In the genomic region with DNA sequence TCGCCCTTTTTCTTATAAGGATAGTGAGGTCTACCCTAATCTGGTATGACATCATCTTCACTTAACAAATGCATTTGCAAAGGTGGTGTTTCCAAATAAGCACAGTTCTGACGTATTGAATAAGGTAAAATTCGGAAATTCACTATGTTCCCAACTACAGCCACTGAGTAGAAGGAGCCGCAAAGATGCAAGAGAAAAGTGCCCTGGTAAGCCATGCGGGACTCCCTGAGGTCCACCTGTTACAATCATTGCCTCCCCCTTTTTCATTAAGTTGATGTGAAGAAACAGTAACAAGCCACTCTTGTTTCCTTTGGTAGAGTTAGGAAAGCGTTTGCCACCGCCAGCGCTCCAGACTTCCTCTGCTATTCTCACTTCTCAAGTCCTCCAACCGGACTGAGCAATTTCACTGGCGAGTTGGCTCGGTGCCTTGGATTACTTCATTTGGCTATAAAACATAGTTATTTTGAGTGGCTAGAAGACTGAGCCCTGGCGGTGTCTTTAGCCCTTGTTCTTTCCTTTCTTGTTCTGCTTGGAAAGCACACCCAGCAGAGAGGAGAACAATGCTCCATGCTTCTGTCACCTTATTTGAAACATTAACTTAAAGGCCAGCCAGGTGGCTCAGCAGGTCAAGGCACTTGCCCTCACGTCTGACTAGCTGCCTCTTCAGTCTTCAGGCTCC, we compare ENCODE assay signal across 9 mouse cellular contexts. TPM values are rescaled to one million over a fixed set of nuclear protein-coding genes. Genes with fewer than 3 reads are reported as not detected.
A peak's percentile ranks its signal among the peaks of the same experiment; 100 is the strongest.
DNase-seq lines count a peak whose midpoint lies in the region; ATAC-seq lines count a peak whose summit lies in the region.
"Had no signal": no experiment of that assay in that cellular context is flagged by ENCODE, and none has a peak within 500 bp of the region (broad histone marks: within the 10 kb centered on the region; RNA-seq: fewer than 3 reads in every experiment).

No protein-coding gene starts in this region.

- H3K4me1 ChIP-seq in hindbrain, embryonic 14.5 days (replicated peaks; ENCODE audit: control insufficient read depth, insufficient read depth, low read length): no peaks in the 10 kb centered on the region
- 0 out of 2 replicates have a peak, but pooled peaks cover 5% of the 10 kb centered on the region for H3K4me1 ChIP-seq in hindbrain, embryonic 10.5 days (replicated peaks)
- H3K4me1 ChIP-seq in kidney, embryonic 16.5 days (ENCODE audit: insufficient read depth, low read length): peaks cover 23% of the 10 kb centered on the region
- no peaks in the 10 kb centered on the region; the same call in 1 of the 2 replicates for H3K4me1 ChIP-seq in hindbrain, embryonic 12.5 days
- H3K4me1 ChIP-seq in liver, embryonic 12.5 days: peaks cover 43% of the 10 kb centered on the region
- H3K4me1 ChIP-seq: neural tube, embryonic 13.5 days had no signal

- intact Hi-C loops in gastrocnemius, postnatal 36 days (cut with DNase I): no loop called here

- no peaks in the 10 kb centered on the region for H3K27me3 ChIP-seq in hindbrain, embryonic 14.5 days (ENCODE audit: control insufficient read depth, insufficient read depth, low read length)
- no peaks in the 10 kb centered on the region for H3K27me3 ChIP-seq in hindbrain, embryonic 10.5 days (ENCODE audit: insufficient read depth, poor library complexity, severe bottlenecking)
- H3K27me3 ChIP-seq in kidney, embryonic 16.5 days (ENCODE audit: insufficient read depth, low read length): no peaks in the 10 kb centered on the region
- H3K27me3 ChIP-seq in hindbrain, embryonic 12.5 days: no peaks in the 10 kb centered on the region
- H3K27me3 ChIP-seq in liver, embryonic 12.5 days (replicated peaks): no peaks in the 10 kb centered on the region
- H3K27me3 ChIP-seq: neural tube, embryonic 13.5 days had no signal

- H3K9me3 ChIP-seq in hindbrain, embryonic 14.5 days (ENCODE audit: control insufficient read depth, low read length): no peaks in the 10 kb centered on the region
- H3K9me3 ChIP-seq in hindbrain, embryonic 10.5 days: no peaks in the 10 kb centered on the region
- H3K9me3 ChIP-seq in kidney, embryonic 16.5 days (ENCODE audit: low read length): no peaks in the 10 kb centered on the region
- no peaks in the 10 kb centered on the region for H3K9me3 ChIP-seq in hindbrain, embryonic 12.5 days (replicated peaks)
- no peaks in the 10 kb centered on the region for H3K9me3 ChIP-seq in liver, embryonic 12.5 days (replicated peaks)
- H3K9me3 ChIP-seq: neural tube, embryonic 13.5 days had no signal

- H3K4me3 ChIP-seq in hindbrain, embryonic 14.5 days (replicated peaks; ENCODE audit: low read length): no peak overlapping the region
- H3K4me3 ChIP-seq in hindbrain, embryonic 10.5 days: no peak overlapping the region
- H3K4me3 ChIP-seq in kidney, embryonic 16.5 days (ENCODE audit: low read length): no peak overlapping the region
- no peak overlapping the region for H3K4me3 ChIP-seq in hindbrain, embryonic 12.5 days
- H3K4me3 ChIP-seq in liver, embryonic 12.5 days: no peak overlapping the region
- H3K4me3 ChIP-seq: neural tube, embryonic 13.5 days had no signal

- no peak for ATAC-seq in hindbrain, embryonic 14.5 days (ENCODE audit: low FRiP score)
- peak; percentile 69 for ATAC-seq in kidney, embryonic 16.5 days (ENCODE audit: low FRiP score, low TSS enrichment)
- no peak for ATAC-seq in hindbrain, embryonic 12.5 days (ENCODE audit: low FRiP score)
- no peak for ATAC-seq in liver, embryonic 12.5 days

- DNase-seq in hindbrain, embryonic 14.5 days (ENCODE audit: low spot score): peak; percentile 48
- DNase-seq in hindbrain, embryonic 10.5 days (ENCODE audit: low spot score): no peak
- peak; percentile 91 for DNase-seq in adrenal gland, postnatal 14 days
- DNase-seq in gastrocnemius, postnatal 36 days: peak; percentile 59 to 82
- peak; percentile 94 for DNase-seq in lung, postnatal 36 days

- no peak overlapping the region for H3K9ac ChIP-seq in hindbrain, embryonic 14.5 days
- H3K9ac ChIP-seq in kidney, embryonic 16.5 days (replicated peaks; ENCODE audit: low read length): peak overlapping the region; percentile 5; the same call in 1 of the 2 replicates
- no peak overlapping the region for H3K9ac ChIP-seq in hindbrain, embryonic 12.5 days
- H3K9ac ChIP-seq in liver, embryonic 12.5 days: no peak overlapping the region
- H3K9ac ChIP-seq: neural tube, embryonic 13.5 days had no signal

- H3K36me3 ChIP-seq in hindbrain, embryonic 14.5 days (replicated peaks; ENCODE audit: control insufficient read depth, insufficient read depth): no peaks in the 10 kb centered on the region
- H3K36me3 ChIP-seq in hindbrain, embryonic 10.5 days: no peaks in the 10 kb centered on the region
- no peaks in the 10 kb centered on the region for H3K36me3 ChIP-seq in kidney, embryonic 16.5 days (ENCODE audit: insufficient read depth, low read length)
- H3K36me3 ChIP-seq in hindbrain, embryonic 12.5 days: no peaks in the 10 kb centered on the region
- no peaks in the 10 kb centered on the region for H3K36me3 ChIP-seq in liver, embryonic 12.5 days
- H3K36me3 ChIP-seq: neural tube, embryonic 13.5 days had no signal

- H3K27ac ChIP-seq in hindbrain, embryonic 14.5 days: no peak overlapping the region
- H3K27ac ChIP-seq in hindbrain, embryonic 10.5 days: no peak overlapping the region
- H3K27ac ChIP-seq in kidney, embryonic 16.5 days (ENCODE audit: low read length): peak overlapping the region; percentile 55
- H3K27ac ChIP-seq in hindbrain, embryonic 12.5 days: no peak overlapping the region
- no peak overlapping the region for H3K27ac ChIP-seq in liver, embryonic 12.5 days
- H3K27ac ChIP-seq: neural tube, embryonic 13.5 days had no signal

- no peak overlapping the region for H3K4me2 ChIP-seq in hindbrain, embryonic 14.5 days (replicated peaks)
- no peak overlapping the region for H3K4me2 ChIP-seq in kidney, embryonic 16.5 days (replicated peaks; ENCODE audit: low read depth, low read length)
- H3K4me2 ChIP-seq in hindbrain, embryonic 12.5 days (replicated peaks): no peak overlapping the region
- no peak overlapping the region for H3K4me2 ChIP-seq in liver, embryonic 12.5 days
- H3K4me2 ChIP-seq: neural tube, embryonic 13.5 days had no signal

- 79% methylated on average over 13 of the region's 13 CpGs for WGBS in hindbrain, embryonic 14.5 days
- 77% methylated on average over 13 of the region's 13 CpGs for WGBS in hindbrain, embryonic 10.5 days
- WGBS in kidney, embryonic 16.5 days: 30% methylated on average over 13 of the region's 13 CpGs
- WGBS in hindbrain, embryonic 12.5 days: 78% methylated on average over 13 of the region's 13 CpGs
- 76% methylated on average over 13 of the region's 13 CpGs for WGBS in liver, embryonic 12.5 days (ENCODE audit: insufficient replicate concordance)

RNA-seq across cellular contexts. Expression of a gene that starts 14.9 kb away (rescaled TPM):
- polyA plus RNA-seq in hindbrain, embryonic 14.5 days (2014; fragmentation: Nextera tagmentation; extraction: Ambion mirVana): 8.2 and 9.1 TPM in 2 replicates
- 15.2 and 18.8 TPM in 2 replicates for polyA plus RNA-seq in hindbrain, embryonic 10.5 days (2016; fragmentation: Nextera tagmentation; extraction: Ambion mirVana)
- total RNA-seq in adrenal gland, postnatal 14 days (2021): 69.4 and 70.5 TPM in 2 replicates
- total RNA-seq in gastrocnemius, postnatal 36 days (2021): 10 to 100 TPM; 28.1 to 29.9 TPM
- polyA plus RNA-seq in kidney, embryonic 16.5 days (2015; fragmentation: Nextera tagmentation; extraction: Ambion mirVana): 47.5 and 48.0 TPM in 2 replicates
- polyA plus RNA-seq in hindbrain, embryonic 12.5 days (2016; fragmentation: Nextera tagmentation; extraction: Ambion mirVana): 20.3 and 21.5 TPM in 2 replicates
- 39.6 and 40.0 TPM in 2 replicates for polyA plus RNA-seq in liver, embryonic 12.5 days (2016; fragmentation: Nextera tagmentation; extraction: Ambion mirVana)

RNA-seq across cellular contexts. Expression of a gene that starts 51.2 kb away (rescaled TPM):
- polyA plus RNA-seq in hindbrain, embryonic 14.5 days (2014; fragmentation: Nextera tagmentation; extraction: Ambion mirVana): not detected in 2 replicates
- not detected in 2 replicates for polyA plus RNA-seq in hindbrain, embryonic 10.5 days (2016; fragmentation: Nextera tagmentation; extraction: Ambion mirVana)
- 2.3 and 2.8 TPM in 2 replicates for total RNA-seq in adrenal gland, postnatal 14 days (2021)
- not detected for total RNA-seq in gastrocnemius, postnatal 36 days (2021)
- not detected in 2 replicates for polyA plus RNA-seq in kidney, embryonic 16.5 days (2015; fragmentation: Nextera tagmentation; extraction: Ambion mirVana)
- not detected in 2 replicates for polyA plus RNA-seq in hindbrain, embryonic 12.5 days (2016; fragmentation: Nextera tagmentation; extraction: Ambion mirVana)
- 0.58 TPM in 1 of 2 replicates, not detected in the other for polyA plus RNA-seq in liver, embryonic 12.5 days (2016; fragmentation: Nextera tagmentation; extraction: Ambion mirVana)
- polyA plus RNA-seq: neural tube, embryonic 13.5 days had no signal
